Mouse (Mus musculus) liver (tissue): Measurements from ENCODE around the gene B630019K06Rik.
"Not testable (repeated sequence)": the region's sequence is repeated elsewhere in the genome, so short reads cannot be mapped to it uniquely, and the experiment has no call there.

Source experiments
- DNase-seq: peaks from one replicate; pipeline ENCODE4 v3.0.0-alpha.2; 2020; ENCODE audit warnings: mixed read lengths

The B630019K06Rik gene

DNA sequence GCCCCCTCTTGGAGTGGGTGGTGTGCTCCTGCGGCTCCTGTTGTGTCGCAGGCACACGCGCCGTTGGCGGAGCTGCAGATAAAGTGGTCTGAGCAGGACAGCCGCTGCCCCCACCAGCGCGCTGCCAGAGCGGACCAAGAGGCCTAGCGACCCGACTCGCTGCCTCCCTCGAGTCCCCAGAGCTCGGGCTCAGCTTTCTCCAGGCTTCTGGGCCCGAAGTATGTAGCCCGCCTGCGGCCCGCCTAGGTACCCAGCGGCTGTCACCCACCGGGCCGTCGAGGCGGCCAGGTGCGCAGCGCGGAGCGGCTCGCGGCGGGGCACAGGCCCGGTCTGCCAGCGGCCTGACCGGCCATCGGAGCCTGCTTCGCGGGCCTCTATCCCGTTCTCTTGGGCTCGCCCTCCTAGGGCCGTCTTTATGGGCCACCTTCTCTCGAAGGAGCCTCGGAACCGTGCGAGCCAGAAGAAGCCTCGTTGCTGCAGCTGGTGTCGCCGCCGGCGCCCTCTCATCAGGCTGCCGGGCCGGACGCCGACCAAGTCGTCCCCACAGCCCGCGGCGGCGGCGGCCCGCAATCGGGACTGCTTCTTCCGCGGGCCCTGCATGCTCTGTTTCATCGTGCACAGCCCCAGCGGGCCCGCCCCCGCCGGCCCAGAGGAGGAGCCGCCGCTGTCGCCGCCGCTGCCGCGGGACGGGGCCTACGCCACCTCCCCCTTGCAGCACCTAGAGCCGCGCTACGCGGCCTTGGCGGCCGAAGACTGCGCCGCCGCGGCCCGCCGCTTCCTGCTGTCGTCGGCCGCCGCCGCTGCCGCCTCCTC is at the start of gene B630019K06Rik:
TSS of gene B630019K06Rik (plus strand) at position 40 of the 813 bp plus-strand sequence.
- DNase-seq: peak; percentile 45

- DNase-seq: no peak
These were observed 48.5 kb upstream of the B630019K06Rik start, which contains the start of gene Gm6592 for GRCm38 (mm10) chrX:8843694-8844093. TSS of gene Gm6592 (plus strand) at chrX:8843994.

GRCm38 (mm10) chrX:8852486-8852885 is 39.7 kb upstream of the B630019K06Rik start:
- DNase-seq: no peak

GRCm38 (mm10) chrX:8864331-8864730 is 27.9 kb upstream of the B630019K06Rik start:
- peak; percentile 50 for DNase-seq

DNA sequence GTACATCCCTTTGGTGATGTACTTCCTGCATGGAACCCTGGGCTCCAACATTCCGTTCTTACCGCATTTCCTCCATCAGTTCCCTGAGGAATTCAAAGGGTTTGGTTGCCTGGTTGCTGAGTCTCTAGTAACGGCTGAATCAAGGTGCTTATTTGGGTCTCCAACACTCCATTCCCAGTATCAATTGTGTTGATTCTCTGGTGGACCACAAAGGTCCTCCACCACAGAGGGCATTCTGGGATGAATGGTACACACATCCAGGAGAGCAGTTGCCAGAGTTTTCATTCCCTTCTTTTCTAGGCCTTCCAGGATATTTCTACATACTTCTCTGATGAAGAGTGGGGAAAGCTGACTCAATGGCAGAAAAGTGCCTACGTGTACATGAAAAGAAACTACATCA is 18.2 kb upstream of the B630019K06Rik start, which contains the start of gene Gm5751:
TSS of gene Gm5751 (plus strand) at position 301 of the 400 bp plus-strand sequence.
- not testable (repeated sequence) for DNase-seq

DNA sequence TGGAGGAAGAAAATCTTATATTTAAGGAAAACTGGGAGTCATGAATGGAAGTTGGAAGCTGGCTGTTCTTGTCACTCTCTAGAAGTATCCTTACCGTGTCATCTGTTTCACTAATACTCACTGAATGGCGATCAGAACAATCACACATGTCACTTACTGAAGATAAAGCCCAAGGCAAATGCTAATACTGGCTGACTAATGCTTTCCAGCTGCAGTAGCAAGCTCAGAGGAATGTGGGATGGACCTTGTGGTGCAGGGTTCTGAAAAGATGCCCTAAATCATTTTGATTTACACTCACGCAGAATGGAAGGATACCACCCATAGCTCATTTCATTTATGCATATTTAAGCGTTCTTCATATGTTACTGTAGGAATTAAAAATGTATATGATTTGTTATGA is 7.8 kb upstream of the B630019K06Rik start:
- DNase-seq: no peak

GRCm38 (mm10) chrX:8891975-8892342 is 223 bp upstream of the B630019K06Rik start:
- DNase-seq: no peak

GRCm38 (mm10) chrX:8893182-8893651 is 1.0 kb downstream of the B630019K06Rik start:
- DNase-seq: no peak

DNA sequence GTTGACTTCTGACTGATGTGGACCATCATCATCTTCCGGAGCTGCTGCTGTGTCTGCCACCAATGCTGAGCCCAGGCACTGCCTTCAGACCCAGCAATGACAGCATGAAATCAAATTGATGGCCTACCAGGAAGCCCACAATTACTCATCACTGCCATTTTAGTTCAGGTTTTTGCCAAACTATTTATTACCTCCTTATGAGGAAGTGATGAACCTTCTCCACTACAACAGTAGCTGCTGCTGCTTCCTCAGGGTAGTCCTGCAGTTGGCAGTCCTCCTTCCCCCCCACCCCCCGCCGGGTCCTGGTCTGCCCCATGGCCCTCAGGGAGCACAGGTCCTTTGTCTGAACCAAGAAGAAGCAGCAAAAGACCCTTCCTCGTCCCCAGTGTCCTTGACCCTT is 8.6 kb downstream of the B630019K06Rik start:
- DNase-seq: no peak

- no peak for DNase-seq
These were observed 9.8 kb downstream of the B630019K06Rik start for GRCm38 (mm10) chrX:8901906-8902472.

DNA sequence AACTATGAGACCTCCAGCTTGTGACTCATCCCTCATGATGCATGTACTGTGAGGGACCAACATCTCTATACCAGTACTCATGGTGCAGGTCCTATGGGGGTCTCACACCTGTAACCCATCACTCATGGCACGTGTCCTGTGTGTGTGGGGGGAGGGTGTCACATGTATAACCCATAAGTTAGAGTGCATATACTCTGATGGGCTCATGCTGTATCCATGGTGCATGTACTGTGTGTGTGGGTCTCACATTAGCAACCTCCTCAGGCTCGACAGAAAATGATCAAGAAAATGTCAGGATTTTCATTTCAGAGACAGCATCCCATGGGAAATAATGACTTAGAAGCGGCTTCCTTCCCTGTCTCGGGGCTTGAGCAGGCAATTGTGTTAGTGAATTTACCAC is 28.9 kb downstream of the B630019K06Rik start:
- DNase-seq: no peak

DNA sequence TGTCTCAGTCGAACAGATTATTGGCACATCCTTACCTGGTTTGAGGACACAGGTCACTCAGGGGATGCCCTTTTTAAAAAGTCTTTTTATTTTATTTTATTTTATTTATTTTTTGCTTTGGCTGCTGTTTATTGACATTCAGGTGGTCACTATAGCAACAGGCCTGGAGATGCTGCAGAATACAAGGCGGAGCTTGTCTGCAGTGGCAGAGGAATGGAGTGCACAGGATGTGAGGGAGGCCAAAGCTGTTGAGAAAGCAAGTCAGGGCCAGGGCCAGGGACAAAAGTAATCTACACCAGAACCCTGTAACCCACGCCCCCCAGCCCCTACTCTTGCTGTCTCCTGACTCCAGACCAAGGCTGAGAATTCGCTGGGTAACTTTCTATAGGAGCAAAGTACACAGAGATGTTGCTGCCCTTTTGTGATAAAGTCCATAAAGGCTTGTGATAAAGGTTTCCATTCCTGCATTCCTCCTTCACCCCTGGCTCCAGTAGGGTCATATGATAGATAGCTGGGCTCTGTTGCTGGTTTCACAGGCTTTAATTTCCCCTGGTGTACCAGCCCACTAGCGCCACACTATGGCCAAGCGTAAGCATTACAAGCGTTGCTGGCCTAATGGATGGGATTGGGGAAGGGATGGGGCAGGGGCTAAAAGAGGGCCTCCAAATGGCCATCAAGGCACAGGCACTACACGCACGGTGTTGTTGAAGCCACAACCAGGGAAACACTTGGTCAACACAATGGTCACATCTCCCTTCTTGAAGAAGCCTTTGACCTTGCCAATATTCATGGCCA is 29.8 kb downstream of the B630019K06Rik start:
- no peak for DNase-seq

GRCm38 (mm10) chrX:8927308-8927707 is 35.1 kb downstream of the B630019K06Rik start:
- no peak for DNase-seq

DNA sequence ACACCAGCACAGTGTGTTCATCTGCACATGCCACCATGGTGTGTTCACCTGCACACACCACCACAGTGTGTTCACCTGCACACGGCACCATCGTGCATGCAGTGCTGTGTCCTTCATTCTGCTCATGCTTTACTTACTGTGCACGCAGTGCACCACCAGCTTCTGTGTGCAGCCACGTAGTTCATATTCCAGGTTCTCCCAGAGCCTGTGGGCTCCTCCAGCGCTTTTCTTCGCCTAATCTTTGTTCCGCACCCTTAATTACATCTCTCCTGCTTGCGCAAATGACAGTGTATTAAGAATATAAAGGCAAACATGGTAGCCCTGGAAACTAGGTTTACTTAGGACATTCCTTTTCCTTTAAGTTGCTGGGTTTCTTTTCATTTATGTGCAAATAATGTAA is 51.9 kb downstream of the B630019K06Rik start:
- no peak for DNase-seq
